In the genomic region with DNA sequence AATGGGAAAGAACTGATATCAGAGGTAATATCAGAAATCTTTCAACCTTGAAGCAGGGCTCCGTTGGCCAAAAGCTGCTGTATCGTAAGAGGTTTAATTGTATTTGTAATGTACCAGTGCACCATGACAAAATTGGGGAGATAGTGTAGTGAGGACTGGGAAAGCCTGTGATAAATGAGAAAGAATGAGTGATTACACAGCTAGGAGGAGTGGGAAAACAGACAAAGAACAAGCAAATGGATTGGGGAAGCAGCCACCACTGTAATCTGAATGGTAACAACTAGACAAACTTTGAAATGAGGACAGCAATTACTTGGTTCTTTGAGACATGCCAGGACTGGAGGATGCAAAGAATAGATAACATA, we compare ENCODE assay signal across 11 mouse cellular contexts.
"Had no signal": no experiment of that assay in that cellular context is flagged by ENCODE, and none has a peak within 500 bp of the region (broad histone marks: within the 10 kb centered on the region; RNA-seq: fewer than 3 reads in every experiment).

No protein-coding gene starts in this region.

- H3K4me3 ChIP-seq: left cerebral cortex, adult 2 months; limb, embryonic 10.5 days; liver, embryonic 15.5 days; midbrain, embryonic 13.5 days had no signal

- H3K9ac ChIP-seq: liver, embryonic 15.5 days; midbrain, embryonic 13.5 days had no signal

- H3K4me1 ChIP-seq: limb, embryonic 10.5 days; liver, embryonic 15.5 days; midbrain, embryonic 13.5 days had no signal

- H3K27ac ChIP-seq: limb, embryonic 10.5 days; liver, embryonic 15.5 days; midbrain, embryonic 13.5 days had no signal

- H3K9me3 ChIP-seq: limb, embryonic 10.5 days; liver, embryonic 15.5 days; midbrain, embryonic 13.5 days had no signal

- H3K27me3 ChIP-seq: liver, embryonic 15.5 days; midbrain, embryonic 13.5 days had no signal

- H3K4me2 ChIP-seq: liver, embryonic 11.5 days; liver, embryonic 15.5 days; midbrain, embryonic 13.5 days had no signal

- ATAC-seq: lung, postnatal 0 days; midbrain, embryonic 13.5 days had no signal

- DNase-seq: kidney, postnatal 25 days; lung, adult 2 months; lung, postnatal 36 days; thymus, adult 18-20 months; thymus, postnatal 14 days had no signal

- H3K36me3 ChIP-seq: limb, embryonic 10.5 days; liver, embryonic 15.5 days; midbrain, embryonic 13.5 days had no signal
